Mouse (Mus musculus): ENCODE data around the gene Gdpd4. TPM values are rescaled to one million over a fixed set of nuclear protein-coding genes. Genes with fewer than 3 reads are reported as not detected.

The Gdpd4 gene
- polyA plus RNA-seq, 1 experiment from 2014 or later: not detected

DNA sequence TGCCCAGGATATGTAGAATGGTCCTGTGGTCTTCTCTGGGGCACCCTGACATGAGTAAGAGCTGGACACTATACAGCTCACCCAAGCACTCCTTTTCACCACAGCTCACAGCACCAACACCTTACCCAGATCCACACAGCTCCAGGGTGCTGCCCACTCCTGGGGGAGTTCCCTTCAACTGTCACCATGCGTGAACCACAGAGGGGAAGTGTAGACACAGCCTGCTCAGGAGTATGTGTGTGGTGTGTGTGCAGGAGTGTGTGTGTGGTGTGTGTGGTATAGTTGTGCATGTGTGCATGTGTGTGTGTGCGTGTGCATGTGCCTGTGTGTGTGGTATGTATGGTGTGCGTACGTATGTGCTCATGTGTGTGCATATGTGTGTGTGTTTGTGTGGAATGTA lies 176.1 kb downstream of the Gdpd4 start:
- H3K4me1 ChIP-seq: no peaks in the 10 kb centered on the region
- no peak overlapping the region for H3K9ac ChIP-seq
- H3K36me3 ChIP-seq: peaks cover 13% of the 10 kb centered on the region
- no peaks in the 10 kb centered on the region for H3K27me3 ChIP-seq
- H3K4me2 ChIP-seq: no peak overlapping the region
- H3K4me3 ChIP-seq (replicated peaks): no peak overlapping the region
- no peak for ATAC-seq (replicated peaks; ENCODE audit: low FRiP score)
- H3K27ac ChIP-seq: no peak overlapping the region
- H3K9me3 ChIP-seq (replicated peaks): no peaks in the 10 kb centered on the region
- WGBS: over 99% methylated on average over 4 of the region's 4 CpGs

DNA sequence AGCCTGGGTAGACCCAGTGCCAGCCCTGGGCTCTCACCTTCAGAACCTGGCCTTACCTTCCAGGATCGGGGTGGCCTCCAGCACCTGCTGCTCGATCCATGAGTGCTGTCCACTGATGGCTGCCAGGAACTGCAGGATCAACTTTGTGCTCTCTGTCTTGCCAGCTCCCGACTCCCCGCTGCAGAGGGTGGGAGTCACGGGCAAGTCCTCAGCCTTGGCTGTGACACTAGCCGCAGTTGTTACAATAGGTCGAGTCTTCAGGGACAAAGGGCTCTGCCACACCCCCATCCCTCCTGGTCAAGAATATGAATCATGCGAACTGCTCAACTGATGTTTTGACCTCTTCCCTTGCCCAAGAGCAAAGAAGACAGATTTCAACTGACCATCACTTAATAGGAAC lies 177.8 kb downstream of the Gdpd4 start:
- no peak for ATAC-seq (replicated peaks; ENCODE audit: low FRiP score)
- H3K4me1 ChIP-seq: peaks cover 3% of the 10 kb centered on the region
- H3K4me2 ChIP-seq: no peak overlapping the region
- WGBS: 93% methylated on average over 8 of the region's 8 CpGs
- no peak overlapping the region for H3K9ac ChIP-seq
- H3K4me3 ChIP-seq (replicated peaks): no peak overlapping the region
- peaks cover 13% of the 10 kb centered on the region for H3K36me3 ChIP-seq
- no peaks in the 10 kb centered on the region for H3K27me3 ChIP-seq
- H3K27ac ChIP-seq: no peak overlapping the region
- H3K9me3 ChIP-seq (replicated peaks): no peaks in the 10 kb centered on the region

Other genes starting within 250 kb of the Gdpd4 start
- 193 and 202 TPM in 2 replicates for gene Clns1a, start 223.3 kb upstream of the Gdpd4 start, polyA plus RNA-seq (2015; fragmentation: Nextera tagmentation; extraction: Ambion mirVana)
- gene Aqp11, start 181.7 kb upstream of the Gdpd4 start, polyA plus RNA-seq (2015; fragmentation: Nextera tagmentation; extraction: Ambion mirVana): 16.5 and 18.5 TPM in 2 replicates
- 16.4 and 17.2 TPM in 2 replicates for gene Pak1, start 131.4 kb upstream of the Gdpd4 start, polyA plus RNA-seq (2015; fragmentation: Nextera tagmentation; extraction: Ambion mirVana)
- 14.4 and 15.4 TPM in 2 replicates for gene Myo7a, start 199.6 kb downstream of the Gdpd4 start, polyA plus RNA-seq (2015; fragmentation: Nextera tagmentation; extraction: Ambion mirVana)
- 0.39 and 0.60 TPM in 2 replicates for gene Omp, start 225.5 kb downstream of the Gdpd4 start, polyA plus RNA-seq (2015; fragmentation: Nextera tagmentation; extraction: Ambion mirVana)

All from kidney, embryonic 15.5 days (tissue).